8 mouse cellular contexts compared by ENCODE assay signal in genomic region chr4:128993025-128993662, GRCm38 (mm10). TPM values are rescaled to one million over a fixed set of nuclear protein-coding genes. Genes with fewer than 3 reads are reported as not detected.
DNase-seq lines count a peak whose midpoint lies in the region; ATAC-seq lines count a peak whose summit lies in the region.

No protein-coding gene starts in this region.

- WGBS in hindbrain, embryonic 16.5 days, result under 1% methylated on average over 49 of the region's 49 CpGs
- WGBS in macrophage (ENCODE audit: missing documents), result under 1% methylated on average over 49 of the region's 49 CpGs

- H3K27ac ChIP-seq in hindbrain, embryonic 16.5 days (ENCODE audit: low read depth, low read length), result peak overlapping the region; percentile 79
- H3K27ac ChIP-seq in macrophage, result peak overlapping the region; percentile 64

- H3K36me3 ChIP-seq in hindbrain, embryonic 16.5 days (ENCODE audit: control insufficient read depth, insufficient read depth, low read length), result no peaks in the 10 kb centered on the region
- H3K36me3 ChIP-seq in macrophage (ENCODE audit: inconsistent target), result peaks cover 11% of the 10 kb centered on the region; the same call in 1 of the 2 replicates

- no peaks in the 10 kb centered on the region for H3K27me3 ChIP-seq in hindbrain, embryonic 16.5 days (replicated peaks; ENCODE audit: control insufficient read depth, insufficient read depth, low read length)

- H3K4me2 ChIP-seq in hindbrain, embryonic 16.5 days (ENCODE audit: low read length), result peak overlapping the region; percentile 87

- H3K9me3 ChIP-seq in hindbrain, embryonic 16.5 days (ENCODE audit: control insufficient read depth, low read length), result no peaks in the 10 kb centered on the region

- peak; percentile 89 for DNase-seq in WW6 (ENCODE audit: low read depth, low spot score)
- DNase-seq in cerebellum, postnatal 4 days (ENCODE audit: low spot score in 2 of 2), result peak; percentile 92 to 97
- DNase-seq in gastrocnemius, adult 18-20 months (ENCODE audit: low spot score), result peak; percentile 97
- DNase-seq in left cerebral cortex, adult 18-20 months (ENCODE audit: low spot score in 2 of 2), result peak; percentile 94 to 96
- DNase-seq in right cerebral cortex, adult 18-20 months, result peak; percentile 95
- DNase-seq in urinary bladder, postnatal 10 days (ENCODE audit: low spot score), result peak; percentile 82

- peak overlapping the region; percentile 92 for H3K4me3 ChIP-seq in hindbrain, embryonic 16.5 days (ENCODE audit: low read length)
- peak overlapping the region; percentile 85 for H3K4me3 ChIP-seq in macrophage (ENCODE audit: inconsistent target)

- ATAC-seq in hindbrain, embryonic 16.5 days, result peak; percentile 100

- H3K4me1 ChIP-seq in hindbrain, embryonic 16.5 days (ENCODE audit: control insufficient read depth, insufficient read depth, low read depth, low read length), result peaks cover 17% of the 10 kb centered on the region

- H3K79me2 ChIP-seq in macrophage (ENCODE audit: inconsistent target), result peaks cover 51% of the 10 kb centered on the region

- peak overlapping the region; percentile 86 for H3K9ac ChIP-seq in hindbrain, embryonic 16.5 days (ENCODE audit: low read depth, low read length)

RNA-seq across cellular contexts. Expression of gene Ak2, which starts 1.4 kb away (rescaled TPM):
- 10 to 100 TPM; 24.1 to 24.3 TPM for total RNA-seq in gastrocnemius, adult 18-20 months (2021)
- 86.5 and 88.6 TPM in 2 replicates for polyA plus RNA-seq in hindbrain, embryonic 16.5 days (2015; fragmentation: Nextera tagmentation; extraction: Ambion mirVana)
- total RNA-seq in left cerebral cortex, adult 18-20 months (2021), result 10 to 100 TPM; 24.3 to 27.2 TPM
- 100 to 1,000 TPM in 1 of 26 experiments, 10 to 100 TPM in 25; 36.7 to 102 (median 78.7) TPM for total RNA-seq in macrophage (2018; cell fraction: chromatin; rRNA removed)
- 100 to 1,000 TPM in 4 of 26 experiments, 10 to 100 TPM in 22; 56.1 to 106 (median 81.4) TPM for total RNA-seq in macrophage (2018; cell fraction: cytosol; rRNA removed)
- total RNA-seq in macrophage (2018; cell fraction: nucleus; rRNA removed), result 100 to 1,000 TPM in 2 of 26 experiments, 10 to 100 TPM in 24; 53.5 to 105 (median 79.1) TPM
- 63.1 to 68.1 TPM (median 64.7 TPM) in 3 replicates for polyA plus RNA-seq in macrophage (2018)

RNA-seq across cellular contexts. Expression of gene Azin2, which starts 30.9 kb away (rescaled TPM):
- 1 to 10 TPM; 2.3 to 3.4 TPM for total RNA-seq in gastrocnemius, adult 18-20 months (2021)
- polyA plus RNA-seq in hindbrain, embryonic 16.5 days (2015; fragmentation: Nextera tagmentation; extraction: Ambion mirVana), result 23.0 and 23.3 TPM in 2 replicates
- 10 to 100 TPM; 45.4 to 47.6 TPM for total RNA-seq in left cerebral cortex, adult 18-20 months (2021)
- total RNA-seq in macrophage (2018; cell fraction: chromatin; rRNA removed), result 10 to 100 TPM in 21 of 26 experiments, 1 to 10 TPM in 5; 3.2 to 17.5 (median 11.2) TPM
- 1 to 10 TPM; 1.2 to 3.2 (median 2.2) TPM for total RNA-seq in macrophage (2018; cell fraction: cytosol; rRNA removed)
- total RNA-seq in macrophage (2018; cell fraction: nucleus; rRNA removed), result 10 to 100 TPM in 10 of 26 experiments, 1 to 10 TPM in 16; 2.9 to 20.7 (median 7.8) TPM
- polyA plus RNA-seq in macrophage (2018), result 1.1 to 4.3 TPM (median 1.8 TPM) in 3 replicates

Comparison
In these comparisons a context has a peak if more than half of its experiments do, and no peak if none do; other contexts are left out.
1. Peak in every context shown above with its lines: DNase-seq, ATAC-seq, H3K4me3 ChIP-seq and H3K27ac ChIP-seq.
2. RNA of gene Azin2, which starts 30.9 kb away (total RNA-seq): 45.4 to 47.6 TPM in left cerebral cortex, adult 18-20 months; 2.3 to 3.4 TPM in gastrocnemius, adult 18-20 months; every median in the first group is over 10 times any median in the second.